Mouse (Mus musculus): ENCODE results near the gene Extl1. TPM values are rescaled to one million over a fixed set of nuclear protein-coding genes. Genes with fewer than 3 reads are reported as not detected.
A peak's percentile ranks its signal among the peaks of the same experiment; 100 is the strongest.
"Not testable (repeated sequence)": the region's sequence is repeated elsewhere in the genome, so short reads cannot be mapped to it uniquely, and the experiment has no call there.

Extl1 gene
- polyA plus RNA-seq, 1 experiment from 2014 or later: 6.4 TPM

- peaks cover 28% of the 10 kb centered on the region for H3K27me3 ChIP-seq
- 71% methylated on average over 11 of the region's 11 CpGs for WGBS
- H3K4me2 ChIP-seq: no peak overlapping the region
These were observed 35.6 kb downstream of the Extl1 start for GRCm38 (mm10) chr4:134348078-134348477.

GRCm38 (mm10) chr4:134345802-134346201 lies 37.8 kb downstream of the Extl1 start:
- no peak overlapping the region for H3K27ac ChIP-seq
- WGBS: 84% methylated on average over 15 of the region's 15 CpGs
- H3K4me3 ChIP-seq: no peak overlapping the region
- no peak overlapping the region for H3K4me2 ChIP-seq
- ATAC-seq (ENCODE audit: insufficient number of reproducible peaks, low FRiP score, low TSS enrichment, low read depth): no peak
- H3K27me3 ChIP-seq: peaks cover 44% of the 10 kb centered on the region
- no peaks in the 10 kb centered on the region for H3K9me3 ChIP-seq
- H3K4me1 ChIP-seq: peaks cover 21% of the 10 kb centered on the region
- H3K9ac ChIP-seq: no peak overlapping the region
- no peaks in the 10 kb centered on the region for H3K36me3 ChIP-seq

More at GRCm38 (mm10) chr4:134348078-134348477, 35.6 kb downstream of the Extl1 start:
- ATAC-seq (ENCODE audit: insufficient number of reproducible peaks, low FRiP score, low TSS enrichment, low read depth): no peak
- Histone ChIP-seq H3K27ac (no peak overlapping the region), H3K4me1 (peaks cover 28% of the 10 kb centered on the region), H3K9me3 (no peaks in the 10 kb centered on the region), H3K4me3 (no peak overlapping the region), H3K9ac (no peak overlapping the region), H3K36me3 (no peaks in the 10 kb centered on the region)

DNA sequence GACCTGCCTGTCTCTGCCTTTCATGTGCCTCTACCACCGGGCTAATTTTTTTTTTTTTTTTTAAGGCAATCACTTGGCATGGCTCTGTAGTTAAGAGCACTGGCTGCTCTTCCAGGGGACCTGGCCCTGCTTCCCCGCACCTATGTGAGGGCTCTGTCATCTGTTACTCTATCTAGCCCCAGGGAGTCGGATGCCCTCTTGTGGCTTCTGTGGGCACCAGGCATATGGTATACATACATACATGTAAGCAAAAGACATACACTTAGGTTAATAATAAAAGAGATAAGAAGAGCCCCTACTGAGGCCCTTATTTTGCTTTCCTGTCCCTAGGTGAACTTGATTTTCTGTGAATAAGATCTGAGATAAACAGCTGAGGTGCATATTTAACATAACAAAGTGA lies 39.0 kb downstream of the Extl1 start:
- peaks cover 21% of the 10 kb centered on the region for H3K4me1 ChIP-seq
- no peaks in the 10 kb centered on the region for H3K9me3 ChIP-seq
- H3K4me3 ChIP-seq: no peak overlapping the region
- H3K36me3 ChIP-seq: no peaks in the 10 kb centered on the region
- no peak for ATAC-seq (ENCODE audit: insufficient number of reproducible peaks, low FRiP score, low TSS enrichment, low read depth)
- H3K4me2 ChIP-seq: no peak overlapping the region
- H3K27me3 ChIP-seq: peaks cover 46% of the 10 kb centered on the region
- no peak overlapping the region for H3K9ac ChIP-seq
- H3K27ac ChIP-seq: no peak overlapping the region
- 37% methylated on average over 3 of the region's 3 CpGs for WGBS

GRCm38 (mm10) chr4:134343071-134344031 lies 40.3 kb downstream of the Extl1 start, which contains the start of gene Slc30a2:
Gene Slc30a2, plus strand, starts transcription at chr4:134343181.
- H3K4me3 ChIP-seq: peak within 1 kb of the TSS; percentile 34
- peaks cover 19% of the 10 kb centered on the region for H3K4me1 ChIP-seq
- peaks cover 46% of the 10 kb centered on the region for H3K27me3 ChIP-seq
- H3K36me3 ChIP-seq: no peaks in the 10 kb centered on the region
- WGBS: 2% methylated on average over 60 of the region's 61 CpGs
- no peaks in the 10 kb centered on the region for H3K9me3 ChIP-seq
- peak within 1 kb of the TSS; percentile 50 for H3K4me2 ChIP-seq
- ATAC-seq (ENCODE audit: insufficient number of reproducible peaks, low FRiP score, low TSS enrichment, low read depth): no peak
- no peak within 1 kb of the TSS for H3K27ac ChIP-seq
- no peak within 1 kb of the TSS for H3K9ac ChIP-seq

DNA sequence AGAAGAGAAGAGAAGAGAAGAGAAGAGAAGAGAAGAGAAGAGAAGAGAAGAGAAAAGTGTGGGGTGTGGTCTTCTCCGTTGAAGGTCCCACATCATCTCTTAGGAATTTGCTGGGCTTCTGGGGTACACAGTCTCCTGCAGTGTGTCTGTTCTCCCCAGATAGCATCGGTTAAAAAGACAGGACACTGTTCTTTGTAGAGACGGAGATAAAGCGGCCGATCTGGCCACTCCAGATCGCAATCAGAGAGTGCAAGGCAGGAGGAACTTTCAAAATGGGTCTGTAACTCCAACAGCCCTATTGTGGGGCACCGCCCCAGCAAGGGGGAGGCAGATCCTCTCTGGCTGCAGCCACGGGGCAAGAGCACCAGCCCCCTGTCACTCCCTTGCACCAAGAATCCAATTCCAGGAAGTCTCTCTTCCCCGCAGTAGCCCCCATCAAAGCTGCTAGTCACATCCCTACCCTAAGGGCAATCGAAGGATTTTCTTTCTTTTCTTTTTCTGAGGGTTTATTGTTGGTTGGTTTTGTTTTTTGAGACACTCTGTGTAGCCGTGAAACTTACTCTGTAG lies 41.4 kb downstream of the Extl1 start:
- WGBS: 31% methylated on average over 11 of the region's 11 CpGs
- H3K27me3 ChIP-seq: peaks cover 45% of the 10 kb centered on the region
- ATAC-seq (ENCODE audit: insufficient number of reproducible peaks, low FRiP score, low TSS enrichment, low read depth): no peak

DNA sequence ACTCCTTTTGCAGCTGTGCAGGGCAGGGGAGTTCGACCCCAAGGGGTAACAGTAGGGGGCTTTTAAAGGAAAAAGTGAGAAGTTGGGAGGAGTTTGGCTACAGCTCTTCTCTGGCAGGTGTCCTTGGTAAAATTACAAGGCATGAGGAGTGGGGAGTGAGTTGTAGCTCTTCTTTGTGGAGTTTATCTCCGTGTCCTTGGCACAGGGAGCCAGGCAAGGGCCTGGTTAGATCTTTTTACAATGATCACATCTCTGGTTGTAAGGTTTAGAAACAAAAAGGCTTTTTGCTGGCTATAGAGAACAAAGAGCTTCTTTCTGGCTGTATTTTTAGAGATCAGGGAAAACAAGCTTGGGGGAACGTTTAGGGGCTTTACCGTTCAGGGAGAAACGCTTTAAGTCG lies 42.4 kb downstream of the Extl1 start:
- not testable (repeated sequence) for H3K4me3 ChIP-seq, H3K27ac ChIP-seq
- peaks cover 41% of the 10 kb centered on the region for H3K27me3 ChIP-seq

More for the DNA sequence above, 41.4 kb downstream of the Extl1 start:
- H3K4me2 ChIP-seq: no peak overlapping the region
- peaks cover 16% of the 10 kb centered on the region for H3K4me1 ChIP-seq
- H3K9me3 ChIP-seq: no peaks in the 10 kb centered on the region
- H3K4me3 ChIP-seq: no peak overlapping the region
- no peak overlapping the region for H3K9ac ChIP-seq
- no peaks in the 10 kb centered on the region for H3K36me3 ChIP-seq
- no peak overlapping the region for H3K27ac ChIP-seq

GRCm38 (mm10) chr4:134330281-134330680 lies 53.4 kb downstream of the Extl1 start:
- Histone ChIP-seq H3K27ac (no peak overlapping the region), H3K27me3 (no peaks in the 10 kb centered on the region), H3K4me3 (no peak overlapping the region), H3K9ac (no peak overlapping the region), H3K36me3 (no peaks in the 10 kb centered on the region), H3K4me1 (no peaks in the 10 kb centered on the region; the same call in 1 of the 2 replicates), H3K9me3 (no peaks in the 10 kb centered on the region), H3K4me2 (no peak overlapping the region)
- ATAC-seq (ENCODE audit: insufficient number of reproducible peaks, low FRiP score, low TSS enrichment, low read depth): no peak
- WGBS: 67% methylated on average over 5 of the region's 5 CpGs

More for the DNA sequence above, 42.4 kb downstream of the Extl1 start:
- H3K4me1 ChIP-seq: peaks cover 16% of the 10 kb centered on the region
- WGBS: 54% methylated on average over 6 of the region's 6 CpGs
- H3K9ac ChIP-seq; H3K9me3 ChIP-seq; H3K4me2 ChIP-seq; ATAC-seq (ENCODE audit: insufficient number of reproducible peaks, low FRiP score, low TSS enrichment, low read depth); H3K36me3 ChIP-seq: not testable (repeated sequence)

- Histone ChIP-seq H3K9me3 (no peaks in the 10 kb centered on the region), H3K4me2 (no peak overlapping the region), H3K36me3 (no peaks in the 10 kb centered on the region), H3K9ac (no peak overlapping the region), H3K27ac (no peak overlapping the region), H3K4me1 (no peaks in the 10 kb centered on the region; the same call in 1 of the 2 replicates), H3K4me3 (no peak overlapping the region), H3K27me3 (no peaks in the 10 kb centered on the region)
- WGBS: 82% methylated on average over 8 of the region's 8 CpGs
- ATAC-seq (ENCODE audit: insufficient number of reproducible peaks, low FRiP score, low TSS enrichment, low read depth): no peak
These were observed 54.8 kb downstream of the Extl1 start for GRCm38 (mm10) chr4:134328832-134329231.

DNA sequence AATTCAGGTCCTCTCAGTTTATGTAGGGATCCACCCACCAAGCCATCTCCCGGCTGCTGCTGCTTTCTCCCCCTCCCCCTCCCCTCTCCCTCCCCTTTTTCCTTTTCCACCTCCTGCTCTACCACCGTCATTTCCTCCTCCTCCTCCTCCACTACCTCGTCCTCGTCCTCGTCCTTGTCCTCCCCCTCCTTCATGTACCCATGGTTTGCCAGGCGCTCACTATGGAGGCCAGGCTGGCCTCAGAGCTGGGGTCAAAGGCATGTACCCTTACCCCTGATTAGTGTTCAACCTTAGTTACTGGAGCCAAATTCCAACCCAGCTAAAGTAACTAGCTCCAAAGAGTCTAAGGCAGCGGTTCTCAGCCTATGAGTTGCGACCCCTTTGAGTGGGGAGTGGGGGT lies 55.5 kb downstream of the Extl1 start:
- Histone ChIP-seq H3K27me3 (no peaks in the 10 kb centered on the region), H3K9ac (no peak overlapping the region), H3K9me3 (no peaks in the 10 kb centered on the region), H3K27ac (no peak overlapping the region), H3K4me2 (no peak overlapping the region), H3K4me3 (no peak overlapping the region), H3K36me3 (no peaks in the 10 kb centered on the region), H3K4me1 (no peaks in the 10 kb centered on the region; the same call in 1 of the 2 replicates)
- 55% methylated on average over 8 of the region's 8 CpGs for WGBS
- no peak for ATAC-seq (ENCODE audit: insufficient number of reproducible peaks, low FRiP score, low TSS enrichment, low read depth)

DNA sequence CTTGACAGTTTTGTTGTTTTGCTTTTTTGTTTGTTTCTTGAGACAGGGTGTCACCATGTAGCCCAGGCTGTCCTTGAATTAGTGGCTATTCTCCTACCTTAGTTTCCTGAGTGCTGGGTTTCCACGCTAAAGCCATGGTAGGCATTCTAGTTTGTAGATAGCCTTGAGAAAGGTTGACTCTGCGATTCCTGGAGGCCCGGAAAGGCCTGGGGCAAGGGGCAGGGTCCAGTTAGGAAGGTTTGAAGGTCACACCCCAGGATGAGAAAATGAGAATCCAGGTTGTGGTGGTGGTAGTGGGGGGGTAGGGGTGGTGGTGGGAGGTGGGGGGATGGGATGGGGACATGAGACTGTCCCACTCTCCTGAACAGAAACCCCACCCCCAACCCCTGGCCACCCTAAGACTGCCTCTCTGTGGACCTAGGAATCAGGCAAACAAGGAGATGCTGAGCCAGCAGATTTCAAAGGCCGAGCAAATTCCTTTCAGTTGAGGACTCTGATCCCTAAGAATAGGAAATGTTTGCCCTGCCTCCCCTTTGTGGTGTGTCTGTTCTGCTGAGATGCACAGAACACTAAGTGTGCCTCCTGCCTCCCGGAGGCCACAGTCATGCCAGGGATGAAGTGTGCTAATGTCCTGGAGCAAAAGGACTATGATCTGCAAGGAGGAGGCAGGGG lies 56.7 kb downstream of the Extl1 start:
- H3K36me3 ChIP-seq: no peaks in the 10 kb centered on the region
- ATAC-seq (ENCODE audit: insufficient number of reproducible peaks, low FRiP score, low TSS enrichment, low read depth): no peak
- H3K27ac ChIP-seq: no peak overlapping the region
- H3K9me3 ChIP-seq: no peaks in the 10 kb centered on the region
- H3K9ac ChIP-seq: no peak overlapping the region
- no peaks in the 10 kb centered on the region for H3K27me3 ChIP-seq
- WGBS: 64% methylated on average over 5 of the region's 5 CpGs
- no peaks in the 10 kb centered on the region; the same call in 1 of the 2 replicates for H3K4me1 ChIP-seq
- H3K4me3 ChIP-seq: no peak overlapping the region
- no peak overlapping the region for H3K4me2 ChIP-seq

DNA sequence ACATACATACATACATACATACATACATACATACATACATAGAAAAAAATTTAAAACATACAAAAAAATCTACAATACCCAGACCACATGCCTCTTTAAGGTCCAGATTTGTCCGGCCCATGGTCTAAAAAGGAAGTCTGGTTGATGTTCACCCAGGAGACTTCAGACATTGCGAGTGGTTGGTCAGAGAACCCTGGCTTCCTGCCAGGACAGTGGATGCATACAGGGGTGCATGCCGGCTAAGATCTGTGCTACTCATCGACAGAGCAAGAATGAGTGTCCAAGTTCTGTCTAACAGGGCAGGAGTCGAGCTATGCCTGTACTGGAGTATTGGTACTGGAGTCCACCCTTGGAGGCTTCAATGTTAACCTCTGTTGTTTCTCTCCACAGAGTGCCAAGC lies 59.0 kb downstream of the Extl1 start:
- ATAC-seq (ENCODE audit: insufficient number of reproducible peaks, low FRiP score, low TSS enrichment, low read depth): no peak
- no peaks in the 10 kb centered on the region; the same call in 1 of the 2 replicates for H3K4me1 ChIP-seq
- 67% methylated on average over 5 of the region's 5 CpGs for WGBS

More for the DNA sequence above, 59.0 kb downstream of the Extl1 start:
- Histone ChIP-seq H3K9me3 (no peaks in the 10 kb centered on the region), H3K9ac (no peak overlapping the region), H3K27ac (no peak overlapping the region), H3K36me3 (no peaks in the 10 kb centered on the region), H3K4me2 (no peak overlapping the region), H3K27me3 (no peaks in the 10 kb centered on the region), H3K4me3 (no peak overlapping the region)
